Mouse (Mus musculus) embryonic fibroblast, embryonic 13.5 days (primary cell): ENCODE measurements at regions not wholly inside any gene's neighbourhood (a gene's known extent, or its start where the extent isn't known, plus 50 kb on each side); places are given as distances from the start of the nearest gene placed in this dataset.

ENCODE experiments used
- H3K27ac ChIP-seq: 2 replicates; pipeline ENCODE4 v1.5.1; 2012; ENCODE audit warnings: low read length, control low read depth, inconsistent platforms; ENCODE audit not compliant: insufficient read depth
- H3K4me1 ChIP-seq: 2 replicates; pipeline ENCODE4 v1.6.1; 2011; ENCODE audit warnings: low read length; ENCODE audit not compliant: control insufficient read depth, insufficient read depth
- H3K4me3 ChIP-seq: 2 replicates; pipeline ENCODE4 v1.5.1; 2011; ENCODE audit warnings: mild to moderate bottlenecking, control low read depth, low read length; ENCODE audit not compliant: insufficient read depth
- CTCF ChIP-seq: IDR thresholded peaks from 2 replicates; pipeline ENCODE4 v1.5.1; 2011; ENCODE audit warnings: mild to moderate bottlenecking, control low read depth, low read length, moderate library complexity, borderline replicate concordance; ENCODE audit not compliant: insufficient read depth
- POLR2A ChIP-seq: IDR thresholded peaks from 2 replicates; pipeline ENCODE4 v1.6.1; 2011; ENCODE audit warnings: low read depth, mild to moderate bottlenecking, control low read depth, low read length, moderate library complexity

GRCm38 (mm10) chr3:113811790-113812189 is 181.8 kb upstream of the Rnpc3 start:
- no peak for TF ChIP-seq CTCF
- TF ChIP-seq POLR2A, result no peak
- H3K4me3 ChIP-seq, result no peak overlapping the region
- H3K4me1 ChIP-seq, result no peaks in the 10 kb centered on the region
- no peak overlapping the region for H3K27ac ChIP-seq

GRCm38 (mm10) chr3:113859421-113859820 is 170.9 kb upstream of the Col11a1 start:
- H3K4me3 ChIP-seq, result no peak overlapping the region

GRCm38 (mm10) chr3:113860005-113860404 is 170.3 kb upstream of the Col11a1 start:
- Histone ChIP-seq H3K4me1 (no peaks in the 10 kb centered on the region; the same call in 1 of the 2 replicates), H3K4me3 (no peak overlapping the region), H3K27ac (no peak overlapping the region)
- no peak for TF ChIP-seq POLR2A
- TF ChIP-seq CTCF, result no peak

More at GRCm38 (mm10) chr3:113859421-113859820, 170.9 kb upstream of the Col11a1 start:
- TF ChIP-seq POLR2A (no peak), CTCF (no peak)
- H3K4me1 ChIP-seq, result no peaks in the 10 kb centered on the region; the same call in 1 of the 2 replicates
- peak overlapping the region; percentile 83; the same call in 1 of the 2 replicates for H3K27ac ChIP-seq

- no peak for TF ChIP-seq POLR2A
- TF ChIP-seq CTCF, result no peak
- no peaks in the 10 kb centered on the region; the same call in 1 of the 2 replicates for H3K4me1 ChIP-seq
- H3K27ac ChIP-seq, result no peak overlapping the region
- H3K4me3 ChIP-seq, result no peak overlapping the region
These were observed 169.9 kb upstream of the Col11a1 start for GRCm38 (mm10) chr3:113860426-113860825.

GRCm38 (mm10) chr3:113873226-113873625 is 157.1 kb upstream of the Col11a1 start:
- Histone ChIP-seq H3K4me1 (0 out of 2 replicates have a peak, but pooled peaks cover 3% of the 10 kb centered on the region), H3K4me3 (no peak overlapping the region), H3K27ac (no peak overlapping the region)
- TF ChIP-seq CTCF (no peak), POLR2A (no peak)

GRCm38 (mm10) chr3:113905162-113905561 is 125.2 kb upstream of the Col11a1 start:
- Histone ChIP-seq H3K4me1 (no peaks in the 10 kb centered on the region), H3K4me3 (no peak overlapping the region), H3K27ac (no peak overlapping the region)
- TF ChIP-seq POLR2A, result no peak
- no peak for TF ChIP-seq CTCF

- Histone ChIP-seq H3K4me3 (no peak overlapping the region), H3K27ac (no peak overlapping the region), H3K4me1 (no peaks in the 10 kb centered on the region)
- no peak for TF ChIP-seq CTCF
- no peak for TF ChIP-seq POLR2A
These were observed 110.8 kb upstream of the Col11a1 start for GRCm38 (mm10) chr3:113919350-113920179.

GRCm38 (mm10) chr3:113931553-113931952 is 98.8 kb upstream of the Col11a1 start:
- no peak overlapping the region for H3K4me3 ChIP-seq
- no peaks in the 10 kb centered on the region for H3K4me1 ChIP-seq
- H3K27ac ChIP-seq, result no peak overlapping the region
- TF ChIP-seq POLR2A (no peak), CTCF (no peak)

- 0 out of 2 replicates have a peak overlapping the region, but pooled peaks have one; percentile 16 for H3K27ac ChIP-seq
- peaks cover 14% of the 10 kb centered on the region for H3K4me1 ChIP-seq
- no peak overlapping the region for H3K4me3 ChIP-seq
- TF ChIP-seq POLR2A (no peak), CTCF (no peak)
These were observed 79.8 kb upstream of the Col11a1 start for GRCm38 (mm10) chr3:113950501-113950900.

- TF ChIP-seq POLR2A (no peak), CTCF (no peak)
- H3K4me1 ChIP-seq, result peaks cover 14% of the 10 kb centered on the region
These were observed 77.9 kb upstream of the Col11a1 start for GRCm38 (mm10) chr3:113952468-113952867.

More at GRCm38 (mm10) chr3:113952468-113952867, 77.9 kb upstream of the Col11a1 start:
- Histone ChIP-seq H3K4me3 (no peak overlapping the region), H3K27ac (peak overlapping the region; percentile 99)
